Mouse (Mus musculus): ENCODE data around the gene Srpk2. TPM values are rescaled to one million over a fixed set of nuclear protein-coding genes. Genes with fewer than 3 reads are reported as not detected.
"Not testable (repeated sequence)": the region's sequence is repeated elsewhere in the genome, so short reads cannot be mapped to it uniquely, and the experiment has no call there.

The Srpk2 gene
- polyA plus RNA-seq, 1 experiment from 2014 or later = 96.6 TPM

DNA sequence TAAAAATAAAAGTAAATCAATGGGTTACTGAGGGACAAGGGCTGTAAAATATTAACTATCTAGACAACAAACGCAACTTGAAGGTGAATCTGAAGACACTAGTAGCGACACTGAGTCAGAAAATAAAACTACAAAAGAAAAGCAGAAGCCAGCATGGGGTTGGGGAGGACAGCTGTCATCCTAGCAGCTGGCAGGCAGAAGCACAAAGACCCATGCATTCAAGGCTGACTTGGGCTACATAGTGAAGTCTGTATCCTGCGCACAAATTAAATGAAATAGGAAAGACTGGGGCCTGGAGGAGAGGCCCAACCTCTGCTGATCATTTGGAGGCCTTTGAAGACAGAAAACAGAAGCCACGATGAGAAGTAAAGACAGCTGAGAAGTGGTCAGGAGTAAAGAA is 106.6 kb downstream of the Srpk2 start:
- no peak overlapping the region for H3K4me2 ChIP-seq (replicated peaks)
- peaks cover 7% of the 10 kb centered on the region; the same call in 1 of the 2 replicates for H3K36me3 ChIP-seq
- no peaks in the 10 kb centered on the region; the same call in 1 of the 2 replicates for H3K9me3 ChIP-seq
- 0 out of 2 replicates have a peak overlapping the region, but pooled peaks have one; percentile 21 for H3K9ac ChIP-seq (replicated peaks)
- peaks cover 35% of the 10 kb centered on the region for H3K4me1 ChIP-seq (replicated peaks)
- no peaks in the 10 kb centered on the region for H3K27me3 ChIP-seq
- ATAC-seq = peak; percentile 66
- 33% methylated on average over 4 of the region's 4 CpGs for WGBS
- peak overlapping the region; percentile 75 for H3K27ac ChIP-seq
- H3K4me3 ChIP-seq (replicated peaks) = no peak overlapping the region

DNA sequence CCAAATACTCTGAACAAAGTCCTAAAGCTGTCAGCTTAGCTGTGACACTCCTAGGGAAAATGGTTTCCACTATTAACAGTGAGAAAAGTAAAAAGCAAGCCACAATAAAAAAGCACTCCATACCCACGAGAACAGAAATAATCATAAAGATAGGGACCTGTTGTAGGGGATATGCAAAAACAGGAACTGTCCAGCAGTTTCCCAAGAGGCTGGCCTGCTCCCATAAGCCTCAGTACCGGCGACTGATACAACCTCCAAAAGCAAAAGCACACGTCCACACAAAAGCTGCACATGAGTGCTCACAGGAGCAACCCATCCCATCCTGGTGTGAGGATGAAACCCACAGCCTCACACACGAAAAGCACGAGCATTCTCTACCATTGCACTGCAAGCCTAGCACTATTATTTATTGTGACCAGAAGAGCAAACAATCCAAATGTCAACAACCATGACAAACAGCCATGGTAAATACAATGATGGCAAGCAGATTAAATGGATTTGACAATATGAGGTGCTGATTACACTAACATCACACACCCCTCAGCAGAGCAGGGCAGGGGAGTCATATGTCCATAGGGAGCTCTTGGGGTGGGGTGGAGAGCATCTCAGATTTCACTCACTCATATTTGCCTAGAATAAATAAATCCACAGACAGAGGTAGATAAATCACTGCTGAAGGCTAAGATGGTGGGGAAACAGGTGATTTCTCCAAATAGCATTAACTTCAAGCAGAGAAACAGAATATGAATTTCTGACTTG is 107.9 kb downstream of the Srpk2 start:
- 57% methylated on average over 6 of the region's 6 CpGs for WGBS
- H3K27ac ChIP-seq = peak overlapping the region; percentile 54
- no peak overlapping the region for H3K4me2 ChIP-seq (replicated peaks)
- no peak overlapping the region for H3K9ac ChIP-seq (replicated peaks)
- H3K4me3 ChIP-seq (replicated peaks) = no peak overlapping the region
- no peaks in the 10 kb centered on the region for H3K27me3 ChIP-seq
- ATAC-seq = no peak
- peaks cover 35% of the 10 kb centered on the region for H3K4me1 ChIP-seq (replicated peaks)
- no peaks in the 10 kb centered on the region; the same call in 1 of the 2 replicates for H3K9me3 ChIP-seq
- peaks cover 7% of the 10 kb centered on the region; the same call in 1 of the 2 replicates for H3K36me3 ChIP-seq

DNA sequence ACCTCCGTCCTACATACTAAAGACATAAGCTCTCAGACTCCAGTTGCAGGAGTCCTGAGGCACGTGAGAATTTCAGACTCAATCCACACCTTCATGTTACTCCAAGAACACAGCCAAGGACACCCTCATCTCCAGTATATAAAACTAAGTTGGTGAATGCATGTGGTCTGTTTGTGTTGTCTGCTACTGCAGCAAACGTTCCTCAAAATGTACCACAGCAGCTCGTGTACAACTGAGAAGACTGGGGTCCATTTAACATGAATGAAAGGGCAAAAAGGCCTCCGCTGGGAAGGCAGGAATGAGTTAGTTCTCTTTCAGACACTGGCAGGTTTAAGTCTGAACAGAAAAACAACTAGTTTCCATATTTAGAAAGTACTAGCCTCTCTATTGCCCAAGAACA is 110.5 kb downstream of the Srpk2 start:
- Histone ChIP-seq H3K4me1 (replicated peaks) (peaks cover 32% of the 10 kb centered on the region), H3K4me2 (replicated peaks) (no peak overlapping the region), H3K9me3 (no peaks in the 10 kb centered on the region; the same call in 1 of the 2 replicates), H3K27me3 (no peaks in the 10 kb centered on the region), H3K27ac (no peak overlapping the region), H3K9ac (replicated peaks) (no peak overlapping the region), H3K36me3 (peaks cover 9% of the 10 kb centered on the region; the same call in 1 of the 2 replicates), H3K4me3 (replicated peaks) (no peak overlapping the region)
- ATAC-seq = no peak
- WGBS = 93% methylated on average over 5 of the region's 5 CpGs

DNA sequence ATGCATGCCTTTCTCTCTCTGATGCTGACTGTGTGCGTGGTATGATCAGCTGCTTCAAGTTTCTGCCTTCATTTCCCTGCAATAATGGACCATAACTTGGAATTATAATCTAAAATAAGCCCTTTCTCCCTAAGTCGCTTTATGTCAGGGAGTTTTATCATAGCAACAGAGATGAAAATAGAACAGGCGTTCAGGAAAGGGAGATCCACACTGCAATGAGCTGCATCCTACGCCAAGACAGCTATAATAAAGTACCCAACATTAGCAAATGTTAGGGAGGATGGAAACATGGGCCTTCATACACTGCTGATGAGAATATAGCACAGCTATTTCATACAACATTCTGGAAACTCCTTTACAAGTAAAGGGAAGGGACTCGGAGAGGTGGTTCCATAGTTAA is 116.2 kb downstream of the Srpk2 start:
- no peak for ATAC-seq
- peaks cover 19% of the 10 kb centered on the region for H3K36me3 ChIP-seq
- no peak overlapping the region for H3K27ac ChIP-seq
- no peak overlapping the region for H3K4me3 ChIP-seq (replicated peaks)
- no peaks in the 10 kb centered on the region for H3K9me3 ChIP-seq
- 93% methylated on average over 5 of the region's 5 CpGs for WGBS
- no peaks in the 10 kb centered on the region for H3K27me3 ChIP-seq
- no peak overlapping the region for H3K4me2 ChIP-seq (replicated peaks)
- no peak overlapping the region for H3K9ac ChIP-seq (replicated peaks)
- H3K4me1 ChIP-seq (replicated peaks) = no peaks in the 10 kb centered on the region

DNA sequence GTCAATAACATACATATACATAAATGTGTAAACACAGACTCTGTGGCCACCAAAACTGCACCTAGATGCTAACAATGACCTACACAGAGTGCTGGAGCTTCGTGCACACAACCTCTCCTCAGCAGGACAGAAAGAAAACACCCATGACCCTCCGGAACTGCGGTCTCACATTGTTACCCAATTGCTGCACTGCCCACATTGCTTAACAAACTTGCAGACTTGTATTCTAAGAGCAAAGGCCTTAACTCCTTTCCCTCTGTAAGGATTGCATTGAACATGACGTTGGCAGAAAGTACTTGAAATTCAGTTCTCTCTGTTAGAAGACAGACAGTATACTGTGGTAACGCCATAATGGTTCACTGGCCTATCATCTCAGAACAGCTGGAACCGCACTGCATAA is 118.0 kb downstream of the Srpk2 start:
- WGBS = 92% methylated on average over 6 of the region's 6 CpGs
- Histone ChIP-seq H3K4me1 (replicated peaks) (no peaks in the 10 kb centered on the region), H3K9ac (replicated peaks) (no peak overlapping the region), H3K27ac (no peak overlapping the region), H3K9me3 (no peaks in the 10 kb centered on the region), H3K27me3 (no peaks in the 10 kb centered on the region), H3K4me2 (replicated peaks) (no peak overlapping the region), H3K36me3 (peaks cover 27% of the 10 kb centered on the region), H3K4me3 (replicated peaks) (no peak overlapping the region)
- ATAC-seq = no peak

DNA sequence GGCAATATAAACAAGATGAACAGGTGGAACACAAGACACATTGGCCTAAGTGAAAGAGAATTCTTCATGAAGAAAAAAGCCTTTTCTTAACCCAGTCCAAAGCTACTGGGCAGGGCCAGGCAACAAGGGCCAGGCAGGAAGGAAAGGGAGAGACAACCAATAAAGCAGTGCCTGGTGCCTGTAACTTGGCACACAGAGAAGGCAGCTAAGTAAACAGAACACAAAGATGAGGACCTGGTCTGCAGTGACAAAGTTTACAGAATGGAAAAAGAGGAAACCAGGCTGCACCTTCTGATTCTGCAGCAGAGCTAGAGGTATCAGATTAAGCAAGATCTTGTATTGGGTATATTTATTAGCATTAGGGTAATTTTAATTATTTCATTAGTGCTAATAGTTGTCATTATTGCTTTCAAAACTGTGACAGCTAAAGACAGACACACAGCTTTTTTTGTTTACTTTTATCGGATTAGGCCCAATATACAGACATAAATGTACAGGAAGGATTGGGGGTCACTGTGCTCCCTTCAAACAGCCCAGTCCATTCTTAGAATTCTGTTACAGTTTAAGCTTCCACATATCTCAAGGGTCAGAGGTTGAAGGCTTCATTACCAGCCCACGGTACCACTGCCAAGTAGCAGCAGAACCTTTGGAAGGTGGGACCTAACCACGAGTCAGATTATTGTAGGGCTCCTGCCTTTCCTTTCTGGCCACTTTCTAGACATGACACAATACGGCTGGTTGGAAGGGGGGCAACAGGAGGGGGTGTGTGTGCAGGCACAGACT is 121.9 kb downstream of the Srpk2 start:
- no peak overlapping the region for H3K4me3 ChIP-seq (replicated peaks)
- H3K4me1 ChIP-seq (replicated peaks) = no peaks in the 10 kb centered on the region
- peaks cover 28% of the 10 kb centered on the region for H3K36me3 ChIP-seq
- no peaks in the 10 kb centered on the region for H3K9me3 ChIP-seq
- no peak overlapping the region for H3K27ac ChIP-seq
- WGBS = 88% methylated on average over 4 of the region's 4 CpGs
- H3K9ac ChIP-seq (replicated peaks) = no peak overlapping the region
- no peaks in the 10 kb centered on the region for H3K27me3 ChIP-seq
- H3K4me2 ChIP-seq (replicated peaks) = no peak overlapping the region
- ATAC-seq = no peak

DNA sequence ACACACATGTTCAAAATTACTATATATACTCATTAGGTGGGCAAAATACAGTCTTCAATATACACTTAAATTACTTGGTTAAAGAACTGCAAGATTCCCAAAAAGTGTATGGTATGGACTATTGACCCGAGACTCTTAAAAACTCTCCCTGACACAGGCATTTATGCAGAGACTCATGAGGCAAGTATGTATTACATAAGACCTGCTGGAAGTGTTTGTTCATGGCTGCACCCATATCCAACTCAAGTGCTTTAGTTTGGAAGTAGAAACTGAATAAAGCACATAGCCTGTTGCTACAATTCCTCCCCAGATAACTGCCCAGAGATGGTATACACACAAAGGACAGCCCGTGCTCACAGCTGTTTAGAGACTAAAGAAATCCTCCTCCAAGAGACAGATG is 123.2 kb downstream of the Srpk2 start:
- 95% methylated on average over 2 of the region's 2 CpGs for WGBS
- H3K36me3 ChIP-seq = peaks cover 28% of the 10 kb centered on the region
- no peak overlapping the region for H3K4me2 ChIP-seq (replicated peaks)
- no peaks in the 10 kb centered on the region for H3K9me3 ChIP-seq
- ATAC-seq = no peak
- no peaks in the 10 kb centered on the region for H3K27me3 ChIP-seq
- H3K4me1 ChIP-seq (replicated peaks) = no peaks in the 10 kb centered on the region
- no peak overlapping the region for H3K9ac ChIP-seq (replicated peaks)
- no peak overlapping the region for H3K27ac ChIP-seq
- no peak overlapping the region for H3K4me3 ChIP-seq (replicated peaks)

DNA sequence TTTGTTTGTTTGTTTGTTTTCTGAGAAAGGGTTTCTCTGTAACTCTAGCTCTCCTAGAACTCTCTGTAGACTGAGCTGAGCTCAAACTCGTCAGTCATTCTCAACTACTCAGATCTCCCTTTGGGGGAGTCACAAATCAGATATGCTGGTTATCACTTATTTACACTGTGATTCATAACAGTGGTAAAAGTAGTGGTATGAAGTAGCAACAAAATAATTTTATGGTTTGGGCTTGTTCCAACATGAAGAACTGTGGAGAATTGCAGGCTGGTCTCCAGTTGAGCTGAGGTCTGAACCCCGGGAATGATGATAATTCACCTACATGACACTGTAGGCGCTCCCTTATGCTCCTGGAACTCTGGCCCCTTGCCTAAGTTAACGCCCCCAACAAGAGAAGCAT is 124.2 kb downstream of the Srpk2 start:
- Histone ChIP-seq H3K36me3 (peaks cover 31% of the 10 kb centered on the region), H3K4me2 (replicated peaks) (no peak overlapping the region), H3K4me3 (replicated peaks) (no peak overlapping the region), H3K9ac (replicated peaks) (no peak overlapping the region), H3K9me3 (no peaks in the 10 kb centered on the region), H3K27ac (no peak overlapping the region), H3K27me3 (no peaks in the 10 kb centered on the region), H3K4me1 (replicated peaks) (no peaks in the 10 kb centered on the region)
- no peak for ATAC-seq
- 93% methylated on average over 4 of the region's 4 CpGs for WGBS

DNA sequence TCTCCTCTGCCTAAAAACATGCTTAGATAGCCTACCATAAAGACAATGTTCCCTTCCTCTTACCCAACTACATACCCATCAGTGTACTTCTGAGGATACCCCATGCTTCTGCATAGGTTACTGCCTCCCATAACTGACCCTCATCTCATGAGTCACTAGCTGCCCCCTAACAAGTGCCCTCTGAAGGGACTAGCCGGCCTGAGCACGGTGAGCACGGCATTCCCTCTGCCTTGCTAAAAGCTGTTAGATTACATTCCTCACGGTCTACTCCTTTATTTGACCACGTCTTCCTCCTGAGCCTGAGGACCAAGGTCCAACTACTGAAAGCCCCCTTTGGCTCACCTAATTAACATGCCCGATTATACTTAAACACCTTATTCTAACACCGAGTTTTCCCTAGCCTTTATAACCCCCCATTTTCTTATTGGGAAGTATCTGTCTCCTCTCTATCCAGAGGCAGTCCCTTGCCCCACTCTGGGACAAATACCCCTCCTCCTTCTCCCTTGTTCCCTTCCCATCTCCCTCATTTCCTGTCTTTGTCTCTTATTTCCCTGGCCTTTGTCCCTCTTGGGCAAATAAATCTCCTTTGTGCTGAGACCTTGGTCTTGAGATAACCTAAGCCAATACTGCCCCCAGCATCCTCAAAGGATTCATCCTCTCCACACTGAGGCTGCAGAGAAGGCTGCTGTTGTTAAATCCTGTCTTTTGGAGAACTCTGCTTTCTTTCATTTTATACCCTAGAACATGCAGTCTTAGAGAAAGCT is 128.2 kb downstream of the Srpk2 start:
- no peak for ATAC-seq
- Histone ChIP-seq H3K36me3 (peaks cover 9% of the 10 kb centered on the region; the same call in 1 of the 2 replicates), H3K4me1 (replicated peaks) (no peaks in the 10 kb centered on the region), H3K9ac (replicated peaks) (no peak overlapping the region), H3K27ac (no peak overlapping the region), H3K4me3 (replicated peaks) (no peak overlapping the region), H3K27me3 (no peaks in the 10 kb centered on the region), H3K4me2 (replicated peaks) (no peak overlapping the region), H3K9me3 (no peaks in the 10 kb centered on the region)
- whole genome bisulfite sequencing = 88% methylated on average over 7 of the region's 7 CpGs

DNA sequence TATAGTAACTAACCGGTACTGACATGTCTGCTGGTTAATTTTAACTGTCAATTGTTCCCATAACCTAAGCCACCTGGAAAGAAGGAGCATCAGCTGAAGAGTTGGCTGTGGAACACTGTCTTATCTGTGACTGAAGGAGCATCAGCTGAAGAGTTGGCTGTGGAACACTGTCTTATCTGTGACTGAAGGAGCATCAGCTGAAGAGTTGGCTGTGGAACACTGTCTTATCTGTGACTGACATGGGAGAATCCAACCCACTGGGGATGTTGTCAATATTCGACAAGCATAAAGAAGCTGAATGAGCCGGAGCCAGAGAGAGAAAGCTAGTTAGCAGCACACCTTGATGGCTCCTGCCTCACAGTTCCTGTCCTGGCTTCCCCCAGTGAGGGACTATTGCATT is 131.1 kb downstream of the Srpk2 start:
- H3K4me2 ChIP-seq (replicated peaks); H3K9me3 ChIP-seq; H3K27ac ChIP-seq; H3K27me3 ChIP-seq; H3K4me3 ChIP-seq (replicated peaks); H3K9ac ChIP-seq (replicated peaks); ATAC-seq; H3K4me1 ChIP-seq (replicated peaks); H3K36me3 ChIP-seq: not testable (repeated sequence)
- WGBS = 75% methylated on average over 3 of the region's 3 CpGs

DNA sequence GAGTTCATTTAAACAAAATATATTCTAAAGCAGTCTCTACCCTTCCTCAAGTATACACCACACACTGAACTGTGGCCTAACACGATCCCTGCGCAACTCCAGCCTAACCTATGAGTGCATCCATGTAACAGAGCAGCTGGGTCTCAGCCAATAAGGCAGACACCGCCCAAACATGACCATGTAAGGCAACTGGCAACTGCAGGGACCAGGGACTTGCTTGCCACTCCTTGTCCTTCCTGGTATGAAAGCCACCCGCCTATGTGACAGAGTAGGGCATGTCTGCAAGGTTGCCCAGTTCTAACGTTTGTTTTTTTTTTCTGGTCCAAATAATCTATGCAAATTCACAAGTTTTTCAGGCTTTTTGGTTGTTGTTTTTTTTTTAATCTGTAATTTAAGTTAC is 132.7 kb downstream of the Srpk2 start:
- no peaks in the 10 kb centered on the region for H3K27me3 ChIP-seq

DNA sequence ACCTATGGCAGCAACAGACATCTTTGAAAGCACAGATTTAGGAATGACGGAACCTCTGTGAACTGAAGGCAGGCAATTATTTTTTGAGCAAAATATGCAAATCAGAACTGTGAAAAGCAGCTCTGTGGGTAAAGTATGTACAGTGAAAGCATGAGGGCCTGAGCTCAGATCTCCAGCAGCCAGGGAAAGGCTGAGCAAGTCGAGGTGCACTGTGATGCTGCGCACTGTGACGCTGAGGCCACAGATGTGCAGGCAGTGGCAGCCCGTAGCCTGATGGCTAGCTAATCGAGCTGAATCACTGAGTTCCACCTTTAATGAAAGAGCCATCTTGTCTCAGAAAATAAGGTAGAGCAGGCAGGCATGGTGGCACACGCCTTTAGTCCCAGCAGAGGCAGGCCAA is 148.7 kb downstream of the Srpk2 start:
- no peak overlapping the region for H3K4me2 ChIP-seq (replicated peaks)
- H3K9me3 ChIP-seq = no peaks in the 10 kb centered on the region
- no peak overlapping the region for H3K4me3 ChIP-seq (replicated peaks)
- ATAC-seq = no peak
- H3K4me1 ChIP-seq (replicated peaks) = no peaks in the 10 kb centered on the region
- 82% methylated on average over 7 of the region's 7 CpGs for WGBS
- H3K9ac ChIP-seq (replicated peaks) = no peak overlapping the region
- no peaks in the 10 kb centered on the region for H3K27me3 ChIP-seq
- no peak overlapping the region for H3K27ac ChIP-seq
- peaks cover 42% of the 10 kb centered on the region for H3K36me3 ChIP-seq

More for the DNA sequence above, 132.7 kb downstream of the Srpk2 start:
- Histone ChIP-seq H3K4me3 (replicated peaks) (no peak overlapping the region), H3K4me1 (replicated peaks) (no peaks in the 10 kb centered on the region), H3K36me3 (peaks cover 9% of the 10 kb centered on the region; the same call in 1 of the 2 replicates), H3K9ac (replicated peaks) (no peak overlapping the region), H3K9me3 (no peaks in the 10 kb centered on the region), H3K27ac (no peak overlapping the region), H3K4me2 (replicated peaks) (no peak overlapping the region)
- ATAC-seq = no peak
- WGBS = 91% methylated on average over 5 of the region's 5 CpGs

Measured in midbrain, embryonic 13.5 days (tissue).